Mouse (Mus musculus) cortical plate, adult 2 months (tissue): ENCODE results near the gene Mri1.

Experiments used
- CTCF ChIP-seq: fragments of 200-500 bp; IDR thresholded peaks from 2 replicates; pipeline ENCODE4 v1.5.1; 2011; ENCODE audit warnings: mild to moderate bottlenecking, control low read depth, low read length; ENCODE audit not compliant: insufficient read depth; ENCODE audit errors: extremely low read depth
- POLR2A ChIP-seq: fragments of 200-500 bp; IDR thresholded peaks from 2 replicates; pipeline ENCODE4 v1.6.1; 2011; ENCODE audit warnings: mild to moderate bottlenecking, low read length, control low read depth; ENCODE audit not compliant: insufficient read depth; ENCODE audit errors: extremely low read depth

DNA sequence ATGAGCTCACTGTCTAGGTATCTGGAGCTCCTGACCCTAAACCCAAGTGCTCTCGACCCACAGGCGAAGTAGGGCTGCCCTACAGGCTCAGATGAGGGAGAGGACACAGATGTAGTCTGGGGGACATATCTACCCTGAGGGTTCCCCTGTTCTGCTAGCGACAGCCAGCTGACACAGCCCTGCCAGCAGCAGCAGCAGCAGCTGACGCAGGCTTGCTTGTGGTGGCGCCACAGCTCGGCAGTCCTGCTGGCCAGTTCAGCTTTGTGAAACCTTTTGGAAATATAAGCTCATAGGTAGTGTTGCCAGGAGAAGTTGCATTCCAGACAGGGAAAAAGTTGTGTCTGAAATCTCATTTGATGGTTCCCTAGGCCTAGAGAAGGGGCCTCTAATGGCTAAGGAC, 16.0 kb downstream of the Mri1 start:
- no peak for TF ChIP-seq CTCF
- TF ChIP-seq POLR2A: no peak
